Mouse (Mus musculus) forebrain, embryonic 15.5 days (tissue): ENCODE data around the gene Lcmt1. TPM values are rescaled to one million over a fixed set of nuclear protein-coding genes. Genes with fewer than 3 reads are reported as not detected.

Experiments used
- ATAC-seq: fragments of 200-750 bp; cut with Nextera tagmentation; replicated peaks from 2 replicates; pipeline ENCODE4 v1.8.0; 2017; ENCODE audit warnings: mild to moderate bottlenecking, moderate TSS enrichment, moderate library complexity
- H3K27ac ChIP-seq: fragments of 300-500 bp; sonication (generic); replicated peaks from 2 replicates; pipeline ENCODE4 v1.5.1; 2015; ENCODE audit warnings: mild to moderate bottlenecking, inconsistent platforms
- H3K27me3 ChIP-seq: fragments of 300-500 bp; sonication (generic); 2 replicates; pipeline ENCODE4 v1.6.1; 2015; ENCODE audit warnings: inconsistent platforms
- H3K36me3 ChIP-seq: fragments of 300-500 bp; sonication (generic); 2 replicates; pipeline ENCODE4 v1.6.1; 2015; ENCODE audit warnings: mild to moderate bottlenecking, inconsistent platforms
- H3K4me1 ChIP-seq: fragments of 300-500 bp; sonication (generic); 2 replicates; pipeline ENCODE4 v1.6.1; 2015; ENCODE audit warnings: inconsistent platforms
- H3K4me2 ChIP-seq: fragments of 300-500 bp; sonication (generic); replicated peaks from 2 replicates; pipeline ENCODE4 v1.6.1; 2015; ENCODE audit warnings: mild to moderate bottlenecking, inconsistent platforms
- H3K4me3 ChIP-seq: fragments of 300-500 bp; sonication (generic); 2 replicates; pipeline ENCODE4 v1.5.1; 2015; ENCODE audit warnings: mild to moderate bottlenecking, inconsistent platforms
- H3K9ac ChIP-seq: fragments of 300-500 bp; sonication (generic); replicated peaks from 2 replicates; pipeline ENCODE4 v1.6.1; 2015; ENCODE audit warnings: mild to moderate bottlenecking, inconsistent platforms
- H3K9me3 ChIP-seq: fragments of 300-500 bp; sonication (generic); 2 replicates; pipeline ENCODE4 v1.6.1; 2016; ENCODE audit warnings: inconsistent platforms
- WGBS: fragments of 180-500 bp; shearing (Covaris S2); methylation state at CpG from one replicate; pipeline ENCODE4 v1.1.7; 2015; ENCODE audit warnings: mixed read lengths; 5-methylcytosine and 5-hydroxymethylcytosine counted together
- polyA plus RNA-seq: library from polyadenylated mRNA; unstranded; fragments of >200 nt; fragmentation: Nextera tagmentation; extraction: Ambion mirVana; gene quantifications from 2 replicates; pipeline ENCODE4 v1.2.1, GENCODE M21; 2015

Gene Lcmt1
- polyA plus RNA-seq = 96.5 and 102 TPM in 2 replicates

DNA sequence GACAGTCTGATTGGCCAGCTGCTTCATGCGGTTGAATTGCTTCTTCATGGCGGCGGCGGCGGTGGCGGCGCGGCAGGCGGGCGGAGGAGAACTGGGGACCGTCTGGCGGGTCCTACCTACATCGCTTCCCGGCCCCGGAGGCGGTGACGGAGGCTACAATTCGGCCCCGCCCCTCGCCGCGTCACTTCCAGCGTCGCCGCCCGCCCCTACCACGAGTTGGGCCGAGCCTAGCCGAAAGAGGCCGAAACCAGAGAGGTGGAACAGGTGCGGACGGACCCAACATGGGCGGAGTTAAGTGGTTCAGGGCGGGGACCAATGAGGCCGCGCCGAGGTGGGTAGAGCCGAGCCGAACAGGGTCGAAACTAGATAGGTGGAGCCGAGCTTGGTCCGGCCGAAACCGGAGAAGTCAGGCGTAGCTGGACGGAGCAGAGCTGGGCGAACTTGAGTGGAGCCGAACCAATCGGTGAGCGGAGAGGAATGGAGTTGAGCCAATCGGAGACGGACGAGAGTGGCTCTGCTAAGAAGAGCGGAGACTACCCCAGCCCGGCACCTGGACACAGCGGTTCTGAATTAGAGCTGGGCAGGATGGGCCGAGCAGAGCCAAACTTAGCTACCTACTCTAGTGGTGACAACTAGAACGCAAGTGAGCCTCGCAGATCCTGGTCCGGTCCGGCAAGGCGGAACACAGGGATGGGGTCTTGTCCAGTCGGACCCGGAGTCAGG, at the start of gene Lcmt1, which contains the start of gene Arhgap17:
TSS of gene Lcmt1 (plus strand) at position 26 of the 723 bp plus-strand sequence.
TSS of gene Arhgap17 (minus strand) at position 157 of the 723 bp plus-strand sequence.
- Histone ChIP-seq H3K4me1 (peaks cover 35% of the 10 kb centered on the region), H3K4me3 (peak within 1 kb of the TSS; percentile 60), H3K9ac (peak within 1 kb of the TSS; percentile 65), H3K27me3 (no peaks in the 10 kb centered on the region), H3K27ac (peak within 1 kb of the TSS; percentile 84), H3K9me3 (no peaks in the 10 kb centered on the region), H3K36me3 (no peaks in the 10 kb centered on the region), H3K4me2 (peak within 1 kb of the TSS; percentile 83)
- peak; percentile 98 for ATAC-seq
- WGBS = under 1% methylated on average over 61 of the region's 64 CpGs

DNA sequence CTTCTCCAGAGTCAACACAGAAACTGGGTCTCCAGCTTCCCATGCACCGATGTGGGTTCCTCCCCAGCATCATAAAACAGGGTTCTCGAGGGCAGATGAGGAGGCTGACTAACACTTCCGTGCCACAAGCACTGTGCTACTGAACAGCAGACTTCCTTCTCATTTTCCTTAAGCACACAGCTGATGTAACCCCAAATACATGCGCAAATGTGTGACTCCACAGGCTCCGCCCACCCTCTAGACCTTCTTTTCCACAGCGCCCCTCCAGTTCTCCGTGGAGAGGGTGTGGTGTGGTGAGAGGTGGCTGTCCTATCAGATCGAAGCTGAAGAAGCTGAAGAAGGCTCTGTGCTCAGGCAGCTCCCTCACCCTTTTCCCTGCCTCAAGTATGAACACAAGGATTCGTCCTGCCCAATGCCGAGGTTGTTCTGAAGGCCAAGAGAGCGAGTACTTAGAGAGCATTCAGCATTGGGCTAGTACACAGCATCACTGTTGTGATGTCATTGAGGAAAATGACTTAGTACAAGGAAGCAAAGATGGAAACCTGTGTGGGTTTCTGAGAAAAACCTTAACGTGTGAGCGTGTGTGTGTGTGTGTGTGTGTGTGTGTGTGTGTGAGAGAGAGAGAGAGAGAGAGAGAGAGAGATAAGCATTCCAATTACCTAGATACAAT, 47.0 kb upstream of the Lcmt1 start:
- no peak for ATAC-seq
- Histone ChIP-seq H3K9ac (no peak overlapping the region), H3K4me3 (no peak overlapping the region), H3K36me3 (peaks cover 33% of the 10 kb centered on the region; the same call in 1 of the 2 replicates), H3K4me2 (no peak overlapping the region), H3K27me3 (no peaks in the 10 kb centered on the region), H3K9me3 (no peaks in the 10 kb centered on the region), H3K27ac (no peak overlapping the region), H3K4me1 (no peaks in the 10 kb centered on the region)
- 87% methylated on average over 13 of the region's 13 CpGs for WGBS

DNA sequence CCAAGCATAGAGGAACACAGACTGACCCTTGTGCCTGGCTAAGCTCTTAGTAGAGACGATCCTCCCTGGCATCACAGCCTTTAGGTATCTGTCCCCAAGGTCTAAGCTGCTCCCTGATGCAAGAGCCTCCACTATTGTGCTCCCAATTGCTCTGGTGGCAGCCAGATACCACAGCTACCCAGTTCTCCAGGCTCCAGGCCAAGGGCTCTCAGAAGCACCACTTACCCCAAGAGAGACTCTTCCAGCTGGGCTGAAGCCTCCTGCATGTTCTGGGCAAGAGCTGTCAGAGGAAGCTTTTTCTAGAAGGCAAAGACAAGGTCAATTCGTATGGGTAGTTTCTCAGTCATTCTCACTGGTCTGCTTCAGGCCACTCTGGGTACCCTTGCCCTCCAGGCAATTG, 46.2 kb upstream of the Lcmt1 start:
- Histone ChIP-seq H3K27ac (no peak overlapping the region), H3K36me3 (peaks cover 30% of the 10 kb centered on the region; the same call in 1 of the 2 replicates), H3K9ac (no peak overlapping the region), H3K27me3 (no peaks in the 10 kb centered on the region), H3K9me3 (no peaks in the 10 kb centered on the region), H3K4me2 (no peak overlapping the region), H3K4me1 (no peaks in the 10 kb centered on the region), H3K4me3 (no peak overlapping the region)
- 93% methylated on average over 2 of the region's 2 CpGs for WGBS
- ATAC-seq = no peak

DNA sequence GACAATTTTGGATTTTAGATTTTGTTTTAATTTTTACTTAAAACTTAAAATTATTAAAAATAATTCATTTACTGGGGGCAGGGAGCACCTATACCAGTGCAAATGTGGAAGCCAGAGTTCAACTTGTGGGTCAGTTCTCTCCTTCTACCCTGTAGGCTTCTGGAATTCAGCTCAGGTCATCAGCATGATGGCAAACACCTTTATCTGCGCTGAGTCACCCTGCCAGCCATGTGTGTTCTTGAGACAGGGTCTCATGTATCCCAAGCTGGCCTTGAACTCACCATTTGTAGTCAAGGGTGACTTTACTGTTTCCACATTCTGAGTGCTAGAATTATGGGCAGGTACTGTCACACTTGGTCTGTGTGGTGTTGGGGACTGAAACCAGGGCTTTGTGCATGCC, 45.5 kb upstream of the Lcmt1 start:
- Histone ChIP-seq H3K36me3 (peaks cover 28% of the 10 kb centered on the region; the same call in 1 of the 2 replicates), H3K27me3 (no peaks in the 10 kb centered on the region), H3K9ac (no peak overlapping the region), H3K4me2 (no peak overlapping the region), H3K4me1 (no peaks in the 10 kb centered on the region), H3K4me3 (no peak overlapping the region), H3K9me3 (no peaks in the 10 kb centered on the region), H3K27ac (no peak overlapping the region)
- ATAC-seq = no peak
- WGBS = 97% methylated on average over 1 of the region's 1 CpGs

DNA sequence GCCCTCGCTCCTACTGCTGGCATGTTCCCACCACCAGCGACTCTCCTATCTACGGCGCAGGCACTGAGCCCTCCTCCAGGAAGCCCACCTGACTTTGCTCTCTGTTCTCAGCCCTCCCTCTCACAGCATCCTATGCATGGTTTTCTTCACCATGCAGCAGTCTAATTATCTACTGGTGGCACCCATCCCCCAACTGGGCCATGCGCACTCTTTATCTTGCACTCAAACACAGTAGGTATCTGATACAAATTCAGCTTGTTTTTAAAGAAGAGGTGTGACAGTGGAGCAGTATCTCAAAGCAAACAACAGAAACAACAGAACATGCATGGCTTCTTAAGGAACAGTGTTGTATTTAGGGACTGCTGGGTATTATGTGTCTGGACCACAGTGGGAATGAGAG, 43.5 kb upstream of the Lcmt1 start:
- Histone ChIP-seq H3K4me2 (no peak overlapping the region), H3K36me3 (peaks cover 19% of the 10 kb centered on the region; the same call in 1 of the 2 replicates), H3K4me1 (no peaks in the 10 kb centered on the region), H3K9me3 (no peaks in the 10 kb centered on the region), H3K27ac (no peak overlapping the region), H3K27me3 (no peaks in the 10 kb centered on the region), H3K4me3 (no peak overlapping the region), H3K9ac (no peak overlapping the region)
- ATAC-seq = no peak
- WGBS = 90% methylated on average over 5 of the region's 5 CpGs

DNA sequence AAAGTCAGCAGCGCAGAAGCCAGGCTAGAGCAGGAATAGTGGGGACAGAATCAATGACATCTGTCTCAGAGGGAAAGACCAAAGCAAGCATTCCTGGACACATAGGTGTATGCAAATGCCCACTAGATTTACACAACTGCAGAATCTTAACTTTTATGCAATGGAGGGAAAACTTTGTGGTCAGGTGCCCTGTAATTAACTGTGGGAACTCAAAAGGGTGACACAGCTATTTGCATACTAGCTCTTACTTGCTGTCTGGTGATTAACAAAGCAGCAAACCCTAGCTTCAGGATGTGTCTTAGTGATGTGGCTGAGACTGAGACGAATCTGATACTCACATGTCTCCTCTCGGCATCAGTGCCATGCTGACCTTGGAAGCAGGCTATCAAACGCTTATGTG, 42.7 kb upstream of the Lcmt1 start:
- Histone ChIP-seq H3K4me1 (no peaks in the 10 kb centered on the region), H3K27me3 (no peaks in the 10 kb centered on the region), H3K9me3 (no peaks in the 10 kb centered on the region), H3K36me3 (peaks cover 12% of the 10 kb centered on the region; the same call in 1 of the 2 replicates), H3K4me3 (no peak overlapping the region), H3K27ac (no peak overlapping the region), H3K9ac (no peak overlapping the region), H3K4me2 (no peak overlapping the region)
- ATAC-seq = no peak
- 83% methylated on average over 4 of the region's 4 CpGs for WGBS

DNA sequence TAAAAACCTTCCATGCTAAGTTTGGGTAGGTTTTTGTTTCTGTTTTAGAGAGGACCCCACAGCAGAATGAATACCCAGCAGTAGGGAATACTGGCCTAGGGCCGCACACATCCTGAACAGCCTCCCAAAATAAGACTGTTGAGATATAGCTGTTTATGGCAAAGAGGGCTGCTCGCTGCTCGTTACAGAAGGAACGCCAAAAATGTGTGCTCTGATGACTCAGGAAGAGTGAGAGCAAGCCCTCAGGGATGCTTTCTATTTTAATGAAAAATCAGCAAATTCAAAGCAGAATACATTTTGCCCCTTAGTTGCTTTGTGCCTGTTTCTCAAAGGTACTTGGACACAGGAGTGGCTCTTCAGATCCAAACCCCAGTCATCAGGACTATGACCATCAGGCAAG, 41.7 kb upstream of the Lcmt1 start:
- H3K4me2 ChIP-seq = no peak overlapping the region
- H3K27me3 ChIP-seq = no peaks in the 10 kb centered on the region
- no peaks in the 10 kb centered on the region for H3K9me3 ChIP-seq
- 64% methylated on average over 4 of the region's 4 CpGs for WGBS
- ATAC-seq = no peak
- H3K27ac ChIP-seq = no peak overlapping the region
- no peak overlapping the region for H3K4me3 ChIP-seq
- peaks cover 11% of the 10 kb centered on the region; the same call in 1 of the 2 replicates for H3K36me3 ChIP-seq
- H3K9ac ChIP-seq = no peak overlapping the region
- H3K4me1 ChIP-seq = no peaks in the 10 kb centered on the region

DNA sequence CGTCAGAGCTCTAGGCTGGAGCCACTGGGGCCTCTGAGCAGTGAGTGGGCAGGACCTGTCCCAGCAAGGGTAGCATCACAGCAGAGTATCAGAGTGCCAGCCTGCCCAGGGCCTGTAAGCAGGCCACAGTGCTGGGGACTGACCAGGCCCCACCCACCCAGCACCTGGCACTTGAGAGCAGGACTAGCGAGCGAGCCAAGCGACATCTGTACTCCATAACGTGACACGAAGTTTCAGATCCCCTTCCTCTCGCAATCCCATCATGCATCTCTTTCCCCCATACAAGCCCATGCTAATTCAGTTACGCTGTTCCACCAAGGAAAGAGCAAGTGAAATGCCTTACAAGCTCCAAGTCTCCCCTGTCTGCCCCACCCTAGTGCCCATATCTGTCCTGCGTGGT, 39.1 kb upstream of the Lcmt1 start:
- ATAC-seq = no peak
- H3K9ac ChIP-seq = no peak overlapping the region
- H3K27ac ChIP-seq = no peak overlapping the region
- no peaks in the 10 kb centered on the region for H3K27me3 ChIP-seq
- H3K36me3 ChIP-seq = no peaks in the 10 kb centered on the region
- no peak overlapping the region for H3K4me2 ChIP-seq
- H3K9me3 ChIP-seq = no peaks in the 10 kb centered on the region
- H3K4me3 ChIP-seq = no peak overlapping the region
- WGBS = 85% methylated on average over 9 of the region's 9 CpGs
- no peaks in the 10 kb centered on the region for H3K4me1 ChIP-seq

DNA sequence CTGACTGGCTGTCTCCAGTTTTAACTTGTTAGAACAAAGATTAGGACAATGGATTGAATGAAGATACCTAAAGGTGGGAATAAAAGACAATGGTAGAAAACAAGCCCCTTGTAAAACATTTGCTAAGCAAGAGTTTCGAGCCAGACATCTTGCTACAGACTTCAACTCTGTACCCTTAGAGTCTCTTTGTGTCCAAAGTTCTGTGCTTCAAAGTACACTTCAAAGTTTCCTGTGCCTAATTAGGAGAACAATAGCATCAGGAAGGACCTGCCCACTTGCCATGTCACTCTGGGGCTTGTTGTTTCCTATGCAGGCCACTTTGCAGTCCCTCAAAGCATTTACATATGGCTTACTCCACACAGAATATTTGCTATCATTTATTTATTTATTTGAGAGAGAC, 33.3 kb upstream of the Lcmt1 start:
- Histone ChIP-seq H3K4me1 (peaks cover 7% of the 10 kb centered on the region), H3K4me2 (no peak overlapping the region), H3K9ac (no peak overlapping the region), H3K9me3 (no peaks in the 10 kb centered on the region), H3K36me3 (no peaks in the 10 kb centered on the region), H3K4me3 (no peak overlapping the region), H3K27ac (no peak overlapping the region), H3K27me3 (no peaks in the 10 kb centered on the region)
- 38% methylated on average over 1 of the region's 1 CpGs for WGBS
- no peak for ATAC-seq

DNA sequence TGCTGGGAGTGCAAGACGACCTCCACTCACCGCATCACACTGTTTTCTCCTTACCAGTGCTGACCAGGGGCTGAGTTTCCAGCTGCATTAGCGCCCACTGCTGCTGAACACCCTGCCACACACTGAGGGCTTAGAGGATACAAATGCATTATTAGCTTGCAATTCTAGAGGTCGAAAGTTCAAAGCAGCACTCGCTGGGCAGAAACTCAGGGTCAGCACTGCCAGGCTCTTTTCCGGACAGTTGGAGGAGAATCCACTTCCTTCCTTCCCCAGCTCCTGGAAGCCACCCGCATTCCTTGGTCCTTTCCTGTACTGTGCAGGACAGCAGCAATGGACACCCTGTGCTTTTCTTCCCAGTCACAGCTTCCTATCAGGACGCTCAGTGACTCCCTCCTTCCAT, 31.2 kb upstream of the Lcmt1 start:
- 67% methylated on average over 8 of the region's 8 CpGs for WGBS
- Histone ChIP-seq H3K9ac (no peak overlapping the region), H3K4me2 (no peak overlapping the region), H3K27me3 (no peaks in the 10 kb centered on the region), H3K36me3 (no peaks in the 10 kb centered on the region), H3K27ac (no peak overlapping the region), H3K4me1 (peaks cover 11% of the 10 kb centered on the region), H3K9me3 (no peaks in the 10 kb centered on the region), H3K4me3 (no peak overlapping the region)
- ATAC-seq = no peak

DNA sequence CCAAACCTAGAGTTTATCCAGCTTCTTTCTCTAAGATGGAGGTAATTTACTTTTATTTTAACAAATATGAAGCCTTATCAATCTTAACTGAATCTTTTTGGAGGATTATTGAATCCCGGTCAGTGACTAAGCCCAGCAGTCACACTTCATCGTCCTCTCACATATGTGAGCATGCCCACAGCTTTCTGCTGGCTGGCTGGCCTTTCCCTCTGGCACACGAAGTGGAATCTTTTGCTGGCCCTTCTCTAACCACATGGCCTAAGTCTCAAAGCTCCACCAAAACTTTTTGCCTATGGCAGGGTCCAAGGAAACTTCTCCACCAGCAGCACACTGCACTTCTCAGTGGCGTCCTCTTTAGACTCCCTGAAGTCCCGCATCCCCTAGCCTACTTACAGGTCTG, 27.7 kb upstream of the Lcmt1 start:
- WGBS = 52% methylated on average over 5 of the region's 5 CpGs
- H3K36me3 ChIP-seq = no peaks in the 10 kb centered on the region
- no peaks in the 10 kb centered on the region for H3K27me3 ChIP-seq
- no peak overlapping the region for H3K27ac ChIP-seq
- H3K9me3 ChIP-seq = no peaks in the 10 kb centered on the region
- H3K4me2 ChIP-seq = no peak overlapping the region
- H3K4me1 ChIP-seq = peaks cover 11% of the 10 kb centered on the region
- no peak overlapping the region for H3K9ac ChIP-seq
- no peak for ATAC-seq
- H3K4me3 ChIP-seq = no peak overlapping the region

DNA sequence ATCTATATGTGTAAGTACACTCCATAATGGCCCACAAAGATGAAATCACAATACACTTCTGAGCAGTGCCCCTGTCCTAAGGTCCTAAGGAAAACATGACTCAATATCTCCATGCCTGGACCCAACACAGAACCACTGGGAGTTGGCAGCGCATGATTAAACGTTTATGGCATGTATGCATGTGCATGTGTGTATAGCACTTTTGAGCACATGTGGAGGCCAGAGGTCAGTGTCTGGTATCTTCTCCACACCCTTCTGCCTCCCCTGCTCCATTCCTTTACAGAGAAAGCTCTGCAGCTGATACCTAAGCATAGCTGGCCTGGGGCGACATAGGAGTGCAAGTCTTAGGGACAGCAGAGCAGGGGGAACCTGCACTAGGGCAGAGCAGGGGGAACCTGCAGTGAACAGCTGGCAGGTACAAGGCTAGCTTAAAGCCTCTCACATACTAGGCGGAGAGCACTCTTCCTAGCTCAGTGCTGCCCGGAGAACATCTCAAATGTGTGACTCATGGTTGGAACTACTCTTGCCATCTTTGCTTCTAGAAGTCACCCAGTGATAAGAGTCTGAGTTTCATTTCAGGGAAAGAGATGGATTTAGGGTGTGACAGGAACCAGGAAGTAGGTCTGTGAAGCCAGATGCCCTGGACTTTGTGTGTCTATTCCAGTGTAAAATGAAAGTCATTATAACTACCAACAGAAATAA, 25.4 kb upstream of the Lcmt1 start:
- H3K4me3 ChIP-seq = no peak overlapping the region
- WGBS = 93% methylated on average over 5 of the region's 5 CpGs
- no peak overlapping the region for H3K9ac ChIP-seq
- H3K27me3 ChIP-seq = no peaks in the 10 kb centered on the region
- peaks cover 11% of the 10 kb centered on the region for H3K4me1 ChIP-seq
- ATAC-seq = no peak
- H3K36me3 ChIP-seq = no peaks in the 10 kb centered on the region
- no peak overlapping the region for H3K27ac ChIP-seq
- no peak overlapping the region for H3K4me2 ChIP-seq
- no peaks in the 10 kb centered on the region for H3K9me3 ChIP-seq
